Mouse (Mus musculus): Measurements from ENCODE around the gene Srm.

GRCm38 (mm10) chr4:148562676-148563075, 28.6 kb upstream of the Srm start:
- no peak for TF ChIP-seq CTCF (IDR thresholded peaks at IDR 0.05; ENCODE audit: low read depth, low read length)
- no peak for TF ChIP-seq POLR2A (IDR thresholded peaks at IDR 0.05; ENCODE audit: insufficient read depth, low read length)
- TF ChIP-seq EP300 (IDR thresholded peaks at IDR 0.05; ENCODE audit: insufficient read depth, low read depth, low read length): no peak

Measured in ES-Bruce4 (cell line).